Mouse (Mus musculus) midbrain, embryonic 16.5 days (tissue): ENCODE measurements at regions not wholly inside any gene's neighbourhood (a gene's known extent, or its start where the extent isn't known, plus 50 kb on each side); places are given as distances from the start of the nearest gene placed in this dataset.

Experiments used
- ATAC-seq: fragments of 200-750 bp; cut with Nextera tagmentation; 2 replicates; pipeline ENCODE4 v1.8.0; 2017; ENCODE audit warnings: moderate TSS enrichment
- H3K27ac ChIP-seq: fragments of 300-500 bp; sonication (generic); 2 replicates; pipeline ENCODE4 v1.5.1; 2014; ENCODE audit warnings: mild to moderate bottlenecking, low read length, mixed read lengths
- H3K27me3 ChIP-seq: fragments of 300-500 bp; sonication (generic); 2 replicates; pipeline ENCODE4 v1.6.1; 2014; ENCODE audit warnings: low read depth, low read length, mixed read lengths; ENCODE audit not compliant: control insufficient read depth, insufficient read depth
- H3K36me3 ChIP-seq: fragments of 300-500 bp; sonication (generic); 2 replicates; pipeline ENCODE4 v1.6.1; 2014; ENCODE audit warnings: mild to moderate bottlenecking, low read length, moderate library complexity, mixed read lengths; ENCODE audit not compliant: control insufficient read depth, insufficient read depth
- H3K4me1 ChIP-seq: fragments of 300-500 bp; sonication (generic); 2 replicates; pipeline ENCODE4 v1.6.1; 2014; ENCODE audit warnings: mild to moderate bottlenecking, low read length, mixed read lengths; ENCODE audit not compliant: control insufficient read depth, insufficient read depth
- H3K4me2 ChIP-seq: fragments of 300-500 bp; sonication (generic); 2 replicates; pipeline ENCODE4 v1.6.1; 2014; ENCODE audit warnings: mild to moderate bottlenecking, low read length, mixed read lengths
- H3K4me3 ChIP-seq: fragments of 300-500 bp; sonication (generic); 2 replicates; pipeline ENCODE4 v1.5.1; 2014; ENCODE audit warnings: low read depth, mild to moderate bottlenecking, low read length, moderate library complexity, mixed read lengths
- H3K9ac ChIP-seq: fragments of 300-500 bp; sonication (generic); 2 replicates; pipeline ENCODE4 v1.6.1; 2014; ENCODE audit warnings: low read depth, low read length, mixed read lengths
- H3K9me3 ChIP-seq: fragments of 300-500 bp; sonication (generic); replicated peaks from 2 replicates; pipeline ENCODE4 v1.6.1; 2014; ENCODE audit warnings: mild to moderate bottlenecking, low read length, mixed read lengths; ENCODE audit not compliant: control insufficient read depth, poor library complexity, severe bottlenecking
- WGBS: fragments of 180-500 bp; shearing (Covaris S2); extraction: QIAGEN DNeasy Blood & Tissue Kit; methylation state at CpG from one replicate; pipeline ENCODE4 v1.1.7; 2014; 5-methylcytosine and 5-hydroxymethylcytosine counted together

- H3K9me3 ChIP-seq: no peaks in the 10 kb centered on the region
- 86% methylated on average over 11 of the region's 11 CpGs for WGBS
- ATAC-seq: no peak
Observed at GRCm38 (mm10) chr10:111620927-111621676, 115.0 kb downstream of the Phlda1 start.

GRCm38 (mm10) chr10:111622789-111623188 lies 116.7 kb downstream of the Phlda1 start:
- no peak overlapping the region for H3K4me3 ChIP-seq
- H3K4me2 ChIP-seq: no peak overlapping the region
- H3K36me3 ChIP-seq: no peaks in the 10 kb centered on the region
- H3K4me1 ChIP-seq: no peaks in the 10 kb centered on the region
- H3K27me3 ChIP-seq: 0 out of 2 replicates have a peak, but pooled peaks cover 2% of the 10 kb centered on the region
- no peak for ATAC-seq
- WGBS: 45% methylated on average over 4 of the region's 4 CpGs
- no peak overlapping the region for H3K27ac ChIP-seq
- H3K9ac ChIP-seq: no peak overlapping the region
- no peaks in the 10 kb centered on the region for H3K9me3 ChIP-seq

More at GRCm38 (mm10) chr10:111620927-111621676, 115.0 kb downstream of the Phlda1 start:
- Histone ChIP-seq H3K36me3 (no peaks in the 10 kb centered on the region), H3K4me1 (no peaks in the 10 kb centered on the region), H3K4me2 (no peak overlapping the region), H3K27ac (no peak overlapping the region), H3K9ac (no peak overlapping the region), H3K4me3 (no peak overlapping the region), H3K27me3 (0 out of 2 replicates have a peak, but pooled peaks cover 2% of the 10 kb centered on the region)

GRCm38 (mm10) chr10:111624021-111624420 lies 117.9 kb downstream of the Phlda1 start:
- Histone ChIP-seq H3K4me2 (no peak overlapping the region), H3K9me3 (no peaks in the 10 kb centered on the region), H3K4me1 (no peaks in the 10 kb centered on the region), H3K9ac (no peak overlapping the region), H3K4me3 (no peak overlapping the region), H3K36me3 (no peaks in the 10 kb centered on the region), H3K27ac (no peak overlapping the region), H3K27me3 (0 out of 2 replicates have a peak, but pooled peaks cover 2% of the 10 kb centered on the region)
- no peak for ATAC-seq
- WGBS: 31% methylated on average over 2 of the region's 2 CpGs

GRCm38 (mm10) chr10:111624624-111625023 lies 118.5 kb downstream of the Phlda1 start:
- Histone ChIP-seq H3K4me1 (no peaks in the 10 kb centered on the region), H3K4me3 (no peak overlapping the region), H3K27ac (no peak overlapping the region), H3K9me3 (no peaks in the 10 kb centered on the region), H3K9ac (no peak overlapping the region), H3K4me2 (no peak overlapping the region), H3K27me3 (0 out of 2 replicates have a peak, but pooled peaks cover 2% of the 10 kb centered on the region), H3K36me3 (no peaks in the 10 kb centered on the region)
- no peak for ATAC-seq
- WGBS: 12% methylated on average over 7 of the region's 7 CpGs

- ATAC-seq: no peak
- H3K9ac ChIP-seq: no peak overlapping the region
- no peak overlapping the region for H3K27ac ChIP-seq
- WGBS: 97% methylated on average over 11 of the region's 11 CpGs
- no peaks in the 10 kb centered on the region for H3K4me1 ChIP-seq
- no peak overlapping the region for H3K4me3 ChIP-seq
- H3K27me3 ChIP-seq: 0 out of 2 replicates have a peak, but pooled peaks cover 2% of the 10 kb centered on the region
- H3K36me3 ChIP-seq: no peaks in the 10 kb centered on the region
- no peaks in the 10 kb centered on the region for H3K9me3 ChIP-seq
- H3K4me2 ChIP-seq: no peak overlapping the region
Observed at GRCm38 (mm10) chr10:111625573-111625972, 119.5 kb downstream of the Phlda1 start.

GRCm38 (mm10) chr10:111626009-111626408 lies 119.9 kb downstream of the Phlda1 start:
- no peak overlapping the region for H3K4me3 ChIP-seq
- H3K9me3 ChIP-seq: no peaks in the 10 kb centered on the region
- no peak overlapping the region for H3K9ac ChIP-seq
- ATAC-seq: no peak
- no peaks in the 10 kb centered on the region for H3K4me1 ChIP-seq
- WGBS: 95% methylated on average over 6 of the region's 6 CpGs
- no peak overlapping the region for H3K27ac ChIP-seq
- H3K27me3 ChIP-seq: 0 out of 2 replicates have a peak, but pooled peaks cover 2% of the 10 kb centered on the region
- no peaks in the 10 kb centered on the region for H3K36me3 ChIP-seq
- H3K4me2 ChIP-seq: no peak overlapping the region

GRCm38 (mm10) chr10:111636283-111636682 lies 130.2 kb downstream of the Phlda1 start:
- no peaks in the 10 kb centered on the region for H3K9me3 ChIP-seq
- no peak for ATAC-seq
- H3K27ac ChIP-seq: no peak overlapping the region
- no peak overlapping the region for H3K4me3 ChIP-seq
- H3K4me2 ChIP-seq: no peak overlapping the region
- 67% methylated on average over 14 of the region's 14 CpGs for WGBS
- H3K9ac ChIP-seq: no peak overlapping the region
- no peaks in the 10 kb centered on the region for H3K4me1 ChIP-seq
- H3K27me3 ChIP-seq: no peaks in the 10 kb centered on the region
- no peaks in the 10 kb centered on the region for H3K36me3 ChIP-seq

GRCm38 (mm10) chr10:111637084-111637735 lies 131.1 kb downstream of the Phlda1 start:
- H3K4me1 ChIP-seq: no peaks in the 10 kb centered on the region
- H3K9ac ChIP-seq: no peak overlapping the region
- H3K9me3 ChIP-seq: no peaks in the 10 kb centered on the region
- H3K36me3 ChIP-seq: no peaks in the 10 kb centered on the region
- no peaks in the 10 kb centered on the region for H3K27me3 ChIP-seq
- WGBS: 92% methylated on average over 12 of the region's 12 CpGs
- no peak overlapping the region for H3K4me3 ChIP-seq
- no peak for ATAC-seq
- no peak overlapping the region for H3K4me2 ChIP-seq
- no peak overlapping the region for H3K27ac ChIP-seq

- Histone ChIP-seq H3K4me2 (no peak overlapping the region), H3K4me3 (no peak overlapping the region), H3K4me1 (no peaks in the 10 kb centered on the region), H3K27ac (no peak overlapping the region), H3K9ac (no peak overlapping the region), H3K27me3 (no peaks in the 10 kb centered on the region), H3K36me3 (no peaks in the 10 kb centered on the region), H3K9me3 (no peaks in the 10 kb centered on the region)
- ATAC-seq: no peak
- WGBS: 99% methylated on average over 7 of the region's 7 CpGs
Observed at GRCm38 (mm10) chr10:111639866-111640265, 133.8 kb downstream of the Phlda1 start.
